Mouse (Mus musculus): ENCODE measurements around the gene Grap2.

DNA sequence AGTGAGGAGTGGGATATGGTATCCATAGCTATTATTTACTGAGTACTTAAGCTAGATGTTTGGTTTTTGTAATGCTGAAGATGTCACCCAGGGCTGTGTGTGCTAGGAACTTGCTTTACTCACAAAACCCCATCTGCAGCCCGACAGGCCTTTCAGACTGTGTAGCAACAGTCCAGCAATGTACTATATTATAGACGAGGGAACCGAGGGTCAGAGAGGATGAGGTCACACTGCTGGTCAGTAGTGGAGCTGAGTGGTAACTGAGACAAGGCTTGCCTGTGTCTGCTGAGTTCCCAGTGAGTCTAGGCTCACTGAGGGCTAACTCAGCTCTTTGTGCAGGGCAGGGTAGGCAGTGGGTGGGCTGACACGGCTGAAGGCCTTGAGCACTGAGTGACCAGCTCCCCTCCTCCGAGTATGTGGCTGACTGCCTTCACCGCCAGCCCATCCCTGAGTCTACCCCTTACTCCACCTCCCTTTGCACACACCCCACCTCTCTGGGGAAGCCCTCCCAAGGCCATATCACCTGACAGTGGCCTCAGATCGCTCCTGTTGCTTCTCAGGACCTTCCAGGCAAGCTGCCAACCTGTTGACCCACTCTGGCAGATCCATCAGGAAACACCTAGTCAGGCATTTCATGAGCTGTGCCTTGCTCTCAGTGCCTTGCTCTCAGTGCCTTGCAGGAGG is 108.1 kb downstream of the Grap2 start:
- TF ChIP-seq MAX (IDR thresholded peaks at IDR 0.05; ENCODE audit: low read depth) (no peak), POLR2AphosphoS2 (IDR thresholded peaks at IDR 0.05; ENCODE audit: insufficient read length, low read depth) (no peak), POLR2A (IDR thresholded peaks at IDR 0.05; ENCODE audit: insufficient read length, low read depth) (no peak), TCF12 (IDR thresholded peaks at IDR 0.05; ENCODE audit: insufficient read depth, poor library complexity, severe bottlenecking) (no peak), MYOG (IDR thresholded peaks at IDR 0.05; ENCODE audit: control insufficient read depth in 1 of 3, insufficient read depth in 1 of 3, insufficient read length in 2 of 3, low read depth in 2 of 3) (no peak), E2F4 (IDR thresholded peaks at IDR 0.05; ENCODE audit: insufficient read depth) (no peak), REST (IDR thresholded peaks at IDR 0.05; ENCODE audit: insufficient read depth, insufficient read length) (no peak), MYOD1 (IDR thresholded peaks at IDR 0.05; ENCODE audit: control insufficient read depth in 1 of 3, insufficient read length in 2 of 3, low read depth in 2 of 3) (no peak), USF1 (IDR thresholded peaks at IDR 0.05; ENCODE audit: low read depth) (no peak), CEBPB (IDR thresholded peaks at IDR 0.05; ENCODE audit: insufficient read depth, poor library complexity, severe bottlenecking) (no peak), SRF (IDR thresholded peaks at IDR 0.05; ENCODE audit: control insufficient read depth, insufficient read length, low read depth) (no peak)

Data from myocyte (in vitro differentiated cells).